Mouse (Mus musculus) cortical plate, adult 2 months (tissue): ENCODE data around the gene Sfn.

Source experiments
- CTCF ChIP-seq: fragments of 200-500 bp; IDR thresholded peaks from 2 replicates; pipeline ENCODE4 v1.5.1; 2011; ENCODE audit warnings: mild to moderate bottlenecking, control low read depth, low read length; ENCODE audit not compliant: insufficient read depth; ENCODE audit errors: extremely low read depth
- POLR2A ChIP-seq: fragments of 200-500 bp; IDR thresholded peaks from 2 replicates; pipeline ENCODE4 v1.6.1; 2011; ENCODE audit warnings: mild to moderate bottlenecking, low read length, control low read depth; ENCODE audit not compliant: insufficient read depth; ENCODE audit errors: extremely low read depth

DNA sequence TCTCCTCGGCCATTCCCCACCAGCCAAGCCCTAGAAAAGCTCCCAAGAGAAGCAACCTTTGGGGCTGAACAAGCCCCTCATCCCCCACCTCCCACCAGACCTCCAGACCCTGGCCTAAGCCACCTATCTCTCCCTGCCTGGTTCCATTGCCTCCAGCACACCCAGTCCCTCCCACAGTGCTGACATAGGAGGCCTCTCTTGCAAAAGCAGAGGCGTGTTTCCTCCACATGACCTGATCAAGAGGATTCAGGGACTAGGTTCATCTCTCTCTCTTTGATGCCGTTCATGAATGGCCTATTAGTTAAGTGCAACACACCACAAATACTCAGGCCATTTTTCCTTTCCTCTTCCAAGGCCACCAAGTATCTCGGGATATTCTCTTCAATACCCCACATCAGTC is 42.1 kb downstream of the Sfn start:
- TF ChIP-seq POLR2A = no peak
- no peak for TF ChIP-seq CTCF
